Mouse (Mus musculus) lung, embryonic 15.5 days (tissue): ENCODE results near the gene Spag7. TPM values are rescaled to one million over a fixed set of nuclear protein-coding genes. Genes with fewer than 3 reads are reported as not detected.

Experiments
- ATAC-seq: fragments of 200-750 bp; cut with Nextera tagmentation; 2 replicates; pipeline ENCODE4 v1.8.0; 2017; ENCODE audit warnings: moderate number of reproducible peaks, borderline replicate concordance; ENCODE audit not compliant: low FRiP score, low TSS enrichment; ENCODE audit errors: extremely low read depth
- H3K27ac ChIP-seq: fragments of 300-500 bp; sonication (generic); 2 replicates; pipeline ENCODE4 v1.5.1; 2015; ENCODE audit warnings: moderate library complexity, mild to moderate bottlenecking, inconsistent platforms
- H3K27me3 ChIP-seq: fragments of 300-500 bp; sonication (generic); 2 replicates; pipeline ENCODE4 v1.6.1; 2015; ENCODE audit warnings: inconsistent platforms
- H3K36me3 ChIP-seq: fragments of 300-500 bp; sonication (generic); 2 replicates; pipeline ENCODE4 v1.6.1; 2015; ENCODE audit warnings: inconsistent platforms
- H3K4me1 ChIP-seq: fragments of 300-500 bp; sonication (generic); 2 replicates; pipeline ENCODE4 v1.6.1; 2015; ENCODE audit warnings: inconsistent platforms
- H3K4me2 ChIP-seq: fragments of 300-500 bp; sonication (generic); 2 replicates; pipeline ENCODE4 v1.6.1; 2015; ENCODE audit warnings: inconsistent platforms, mild to moderate bottlenecking, moderate library complexity
- H3K4me3 ChIP-seq: fragments of 300-500 bp; sonication (generic); 2 replicates; pipeline ENCODE4 v1.5.1; 2015; ENCODE audit warnings: mild to moderate bottlenecking, inconsistent platforms
- H3K9ac ChIP-seq: fragments of 300-500 bp; sonication (generic); 2 replicates; pipeline ENCODE4 v1.6.1; 2015; ENCODE audit warnings: inconsistent platforms
- H3K9me3 ChIP-seq: fragments of 300-500 bp; sonication (generic); 2 replicates; pipeline ENCODE4 v1.6.1; 2016; ENCODE audit warnings: inconsistent platforms
- WGBS: fragments of 180-500 bp; shearing (Covaris S2); methylation state at CpG from one replicate; pipeline ENCODE4 v1.1.7; 2015; 5-methylcytosine and 5-hydroxymethylcytosine counted together
- polyA plus RNA-seq: library from polyadenylated mRNA; unstranded; fragments of >200 nt; fragmentation: Nextera tagmentation; extraction: Ambion mirVana; gene quantifications from 2 replicates; pipeline ENCODE4 v1.2.1, GENCODE M21; 2015

The Spag7 gene
- polyA plus RNA-seq, 1 experiment from 2014 or later = 170 TPM

DNA sequence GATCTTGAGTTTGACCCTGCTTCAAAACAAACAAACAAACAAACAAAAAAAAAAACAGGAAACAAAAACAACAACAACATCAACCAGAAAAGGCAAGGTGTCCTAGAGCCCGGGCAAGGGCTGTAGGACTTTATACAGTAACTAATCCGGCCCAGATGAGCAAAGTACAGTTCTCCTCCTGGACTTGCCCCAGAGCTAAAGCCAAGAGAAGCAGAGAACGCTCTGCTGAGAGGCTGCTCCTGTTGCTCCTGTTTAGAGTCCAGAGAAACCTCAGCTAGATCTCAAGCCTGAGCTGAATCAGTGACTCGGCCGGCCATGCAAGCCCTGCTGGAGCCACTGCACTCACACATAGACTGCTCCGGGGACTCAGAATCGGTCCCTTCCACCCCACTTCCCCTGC lies 39.1 kb downstream of the Spag7 start:
- Histone ChIP-seq H3K9ac (no peak overlapping the region), H3K27ac (no peak overlapping the region), H3K9me3 (no peaks in the 10 kb centered on the region), H3K4me2 (no peak overlapping the region), H3K36me3 (no peaks in the 10 kb centered on the region), H3K4me1 (no peaks in the 10 kb centered on the region), H3K4me3 (no peak overlapping the region), H3K27me3 (no peaks in the 10 kb centered on the region)
- 75% methylated on average over 7 of the region's 7 CpGs for whole genome bisulfite sequencing
- no peak for ATAC-seq

GRCm38 (mm10) chr11:70629557-70629956 lies 39.7 kb downstream of the Spag7 start:
- no peaks in the 10 kb centered on the region for H3K4me1 ChIP-seq
- H3K4me3 ChIP-seq = no peak overlapping the region
- H3K27me3 ChIP-seq = no peaks in the 10 kb centered on the region
- no peak overlapping the region for H3K27ac ChIP-seq
- no peak for ATAC-seq
- no peak overlapping the region for H3K9ac ChIP-seq
- H3K9me3 ChIP-seq = no peaks in the 10 kb centered on the region
- 42% methylated on average over 5 of the region's 5 CpGs for WGBS
- no peaks in the 10 kb centered on the region for H3K36me3 ChIP-seq
- H3K4me2 ChIP-seq = no peak overlapping the region

GRCm38 (mm10) chr11:70628431-70628830 lies 40.8 kb downstream of the Spag7 start:
- Histone ChIP-seq H3K36me3 (no peaks in the 10 kb centered on the region), H3K9me3 (no peaks in the 10 kb centered on the region), H3K4me1 (no peaks in the 10 kb centered on the region), H3K27ac (no peak overlapping the region), H3K9ac (no peak overlapping the region), H3K4me2 (no peak overlapping the region), H3K4me3 (no peak overlapping the region), H3K27me3 (no peaks in the 10 kb centered on the region)
- WGBS = 53% methylated on average over 2 of the region's 2 CpGs
- ATAC-seq = no peak; the same call in 1 of the 2 replicates

GRCm38 (mm10) chr11:70626877-70627276 lies 42.3 kb downstream of the Spag7 start:
- no peaks in the 10 kb centered on the region for H3K36me3 ChIP-seq
- ATAC-seq = no peak
- H3K9me3 ChIP-seq = no peaks in the 10 kb centered on the region
- H3K27me3 ChIP-seq = no peaks in the 10 kb centered on the region
- no peak overlapping the region for H3K4me3 ChIP-seq
- WGBS = 63% methylated on average over 4 of the region's 4 CpGs
- H3K4me1 ChIP-seq = 0 out of 2 replicates have a peak, but pooled peaks cover 3% of the 10 kb centered on the region
- H3K27ac ChIP-seq = no peak overlapping the region
- H3K9ac ChIP-seq = no peak overlapping the region
- no peak overlapping the region for H3K4me2 ChIP-seq

DNA sequence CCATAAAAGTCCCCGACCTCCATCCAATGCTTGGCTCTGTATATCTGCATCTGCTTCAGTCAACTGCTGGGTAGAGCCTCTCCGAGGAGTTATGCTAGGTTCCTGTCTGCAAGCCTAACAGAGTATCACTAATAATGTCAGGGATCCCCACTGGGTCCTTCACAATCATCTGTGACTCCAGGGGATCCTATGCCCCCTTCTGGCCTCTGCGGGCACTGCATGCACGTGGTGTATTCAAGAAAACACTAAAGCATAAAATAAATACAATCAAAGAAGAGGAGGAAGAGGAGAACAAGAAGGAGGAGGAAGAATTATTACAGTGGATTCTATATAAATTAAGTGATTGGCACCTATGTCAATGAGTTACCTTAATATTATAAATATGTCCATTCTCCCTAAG lies 43.7 kb downstream of the Spag7 start:
- Histone ChIP-seq H3K27me3 (no peaks in the 10 kb centered on the region), H3K27ac (no peak overlapping the region), H3K9me3 (no peaks in the 10 kb centered on the region), H3K36me3 (no peaks in the 10 kb centered on the region), H3K9ac (no peak overlapping the region), H3K4me3 (no peak overlapping the region), H3K4me2 (no peak overlapping the region), H3K4me1 (0 out of 2 replicates have a peak, but pooled peaks cover 8% of the 10 kb centered on the region)
- no peak for ATAC-seq
- WGBS = 36% methylated on average over 4 of the region's 4 CpGs

DNA sequence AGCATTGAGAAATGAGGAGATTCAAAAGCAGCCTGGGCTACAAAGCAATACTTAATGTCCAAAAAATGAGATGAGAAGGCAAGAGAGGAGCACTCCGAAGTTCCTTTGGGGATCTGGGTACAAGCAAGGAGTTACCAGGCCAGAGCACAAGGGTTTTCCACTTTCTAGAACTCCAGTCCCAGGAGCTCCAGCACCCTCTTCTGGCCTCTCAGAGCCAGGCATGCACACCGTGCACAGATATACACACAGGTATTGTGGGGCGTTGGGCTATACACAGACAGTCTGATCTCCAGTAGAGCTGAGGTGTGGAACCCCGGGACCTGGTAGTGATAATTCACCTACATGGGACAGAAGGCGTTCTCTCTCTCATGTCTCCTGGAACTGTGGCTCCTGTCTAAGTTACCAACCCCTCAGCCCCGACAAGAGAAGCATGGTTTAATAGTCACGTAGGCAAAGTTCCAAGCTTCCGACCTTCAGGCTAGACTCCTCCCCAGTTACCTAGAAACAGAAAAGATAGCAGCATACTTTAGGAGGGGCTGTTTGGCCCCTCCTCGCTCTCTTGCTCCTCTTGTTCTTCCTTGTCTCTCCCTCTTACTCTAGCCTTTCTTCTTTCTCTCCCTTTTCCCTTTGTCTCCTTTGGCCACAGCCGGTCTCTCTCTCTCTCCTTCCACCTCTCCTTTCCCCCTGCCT lies 46.0 kb downstream of the Spag7 start:
- H3K36me3 ChIP-seq = no peaks in the 10 kb centered on the region
- H3K27me3 ChIP-seq = no peaks in the 10 kb centered on the region
- ATAC-seq = no peak
- no peak overlapping the region for H3K9ac ChIP-seq
- 61% methylated on average over 10 of the region's 10 CpGs for WGBS
- no peak overlapping the region for H3K4me3 ChIP-seq
- no peaks in the 10 kb centered on the region for H3K9me3 ChIP-seq
- H3K4me2 ChIP-seq = no peak overlapping the region
- H3K4me1 ChIP-seq = 0 out of 2 replicates have a peak, but pooled peaks cover 8% of the 10 kb centered on the region
- no peak overlapping the region for H3K27ac ChIP-seq

DNA sequence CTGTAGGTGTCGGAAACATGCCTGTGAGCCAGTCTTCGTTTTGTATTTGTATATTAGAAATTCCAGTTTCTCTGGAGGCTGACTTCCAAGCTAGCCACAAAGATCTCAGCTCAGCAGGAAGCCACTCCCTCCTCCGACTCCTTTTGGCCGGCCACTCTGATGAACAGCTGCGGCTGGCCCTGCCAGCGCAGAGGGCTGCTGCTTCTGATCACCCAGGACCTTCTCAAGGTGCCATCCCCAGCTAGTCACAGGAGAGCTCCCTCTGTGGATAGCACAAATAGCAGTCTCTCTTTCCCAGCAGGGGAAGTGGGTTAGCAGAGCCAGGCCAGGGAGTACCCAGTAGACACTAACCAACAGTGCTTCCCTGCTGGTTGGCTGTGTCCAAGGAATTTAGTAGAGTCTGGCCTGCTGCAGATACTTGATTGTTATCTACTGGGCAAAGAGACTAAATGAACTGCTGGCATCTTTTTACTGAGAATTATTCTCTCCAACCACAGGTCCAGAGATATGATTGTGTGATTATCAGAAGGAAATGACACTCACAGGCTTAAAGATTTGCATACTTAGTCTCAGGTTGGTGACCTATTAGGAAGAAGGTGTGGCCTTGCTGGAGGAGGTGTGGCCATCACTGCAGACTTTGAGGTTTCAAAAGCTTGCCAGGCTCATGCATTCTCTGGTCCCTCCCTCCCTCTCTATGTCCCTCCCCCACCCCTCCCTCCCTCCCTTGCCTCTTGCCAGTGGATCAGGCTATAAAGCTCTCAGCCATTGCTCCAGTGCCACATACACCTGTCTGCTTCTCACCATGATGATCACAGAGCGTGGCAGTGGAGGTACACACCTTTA lies 47.0 kb downstream of the Spag7 start:
- H3K4me1 ChIP-seq = 0 out of 2 replicates have a peak, but pooled peaks cover 8% of the 10 kb centered on the region
- no peak overlapping the region for H3K4me2 ChIP-seq
- H3K4me3 ChIP-seq = no peak overlapping the region
- no peaks in the 10 kb centered on the region for H3K36me3 ChIP-seq
- H3K27me3 ChIP-seq = no peaks in the 10 kb centered on the region
- 40% methylated on average over 7 of the region's 7 CpGs for WGBS
- H3K9me3 ChIP-seq = no peaks in the 10 kb centered on the region
- no peak overlapping the region for H3K27ac ChIP-seq
- 0 out of 2 replicates have a peak, but pooled peaks have one; percentile 27 for ATAC-seq
- no peak overlapping the region for H3K9ac ChIP-seq

- 24% methylated on average over 1 of the region's 1 CpGs for WGBS
- Histone ChIP-seq H3K27me3 (0 out of 2 replicates have a peak, but pooled peaks cover 9% of the 10 kb centered on the region), H3K27ac (no peak within 1 kb of the TSS), H3K36me3 (no peaks in the 10 kb centered on the region), H3K4me1 (peaks cover 20% of the 10 kb centered on the region), H3K9ac (no peak within 1 kb of the TSS), H3K4me2 (no peak within 1 kb of the TSS), H3K4me3 (no peak within 1 kb of the TSS), H3K9me3 (no peaks in the 10 kb centered on the region)
- ATAC-seq = no peak
Observed at GRCm38 (mm10) chr11:70619101-70619500, 50.1 kb downstream of the Spag7 start, which contains the start of gene Chrne. Chrne (minus strand) TSS chr11:70619216.

DNA sequence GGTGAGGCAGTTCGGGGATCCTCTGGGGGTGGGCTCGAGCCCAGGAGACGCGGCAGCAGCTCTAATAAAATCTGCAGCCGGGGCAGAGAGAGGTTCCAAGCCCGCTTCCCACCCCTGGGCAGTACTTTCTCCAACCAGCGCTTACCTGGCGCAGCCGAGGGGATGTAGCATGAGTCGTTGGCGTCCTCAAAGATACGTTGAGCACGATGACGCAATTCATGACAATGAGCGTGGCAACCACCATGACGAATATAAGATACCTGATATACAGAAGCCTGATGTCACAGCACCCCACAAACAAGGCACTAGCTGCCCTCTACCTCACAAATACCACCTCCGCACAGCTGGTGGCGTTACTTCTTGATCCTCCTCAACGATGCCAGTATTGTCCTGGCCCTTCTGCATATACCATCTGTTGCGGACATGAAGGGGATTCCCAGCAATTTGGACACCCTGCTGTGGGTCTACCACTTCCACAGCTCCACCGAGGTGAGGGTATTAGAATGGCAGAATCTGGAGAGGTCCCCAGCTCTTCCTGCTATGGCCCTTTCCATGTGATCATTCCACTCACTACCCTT lies 53.6 kb downstream of the Spag7 start, which contains the start of gene 4930544D05Rik:
Gene 4930544D05Rik (plus strand): TSS at position 333 of the 578 bp plus-strand sequence.
- H3K27me3 ChIP-seq = 0 out of 2 replicates have a peak, but pooled peaks cover 9% of the 10 kb centered on the region
- H3K4me1 ChIP-seq = peaks cover 12% of the 10 kb centered on the region
- no peaks in the 10 kb centered on the region for H3K9me3 ChIP-seq
- H3K4me2 ChIP-seq = peak within 1 kb of the TSS; percentile 92
- H3K36me3 ChIP-seq = peaks cover 12% of the 10 kb centered on the region
- peak within 1 kb of the TSS; percentile 58 for H3K27ac ChIP-seq
- peak within 1 kb of the TSS; percentile 50 for H3K9ac ChIP-seq
- ATAC-seq = peak; percentile 13; the same call in 1 of the 2 replicates
- H3K4me3 ChIP-seq = peak within 1 kb of the TSS; percentile 44
- 14% methylated on average over 21 of the region's 21 CpGs for WGBS

DNA sequence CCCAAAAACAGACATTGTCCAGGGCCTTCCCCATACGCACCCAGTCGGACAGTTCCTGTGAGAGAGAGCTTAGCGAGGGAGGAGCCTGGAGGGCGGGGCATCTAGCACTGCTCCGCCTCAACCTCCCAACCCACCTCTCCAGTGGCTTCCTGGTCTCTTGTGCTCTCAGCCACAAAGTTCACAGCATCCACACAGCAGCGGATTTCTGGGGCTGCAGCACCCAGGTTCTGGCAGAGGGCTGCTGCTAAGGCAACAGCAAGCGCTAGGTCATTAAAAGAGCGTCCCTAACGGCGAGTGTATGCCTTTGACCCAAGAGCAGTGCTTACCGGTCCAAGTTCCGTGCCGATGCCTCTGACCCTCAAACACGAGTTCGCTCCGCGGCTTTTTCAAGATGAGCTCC lies 54.1 kb downstream of the Spag7 start:
- Histone ChIP-seq H3K4me3 (peak overlapping the region; percentile 44), H3K27me3 (0 out of 2 replicates have a peak, but pooled peaks cover 9% of the 10 kb centered on the region), H3K27ac (peak overlapping the region; percentile 58), H3K9ac (peak overlapping the region; percentile 50), H3K4me1 (peaks cover 12% of the 10 kb centered on the region), H3K9me3 (no peaks in the 10 kb centered on the region), H3K36me3 (peaks cover 15% of the 10 kb centered on the region), H3K4me2 (peak overlapping the region; percentile 92)
- ATAC-seq = peak; percentile 87; the same call in 1 of the 2 replicates
- WGBS = under 1% methylated on average over 17 of the region's 17 CpGs
